16 mouse cellular contexts compared by ENCODE assay signal in genomic region chr6:87875562-87875961, GRCm38 (mm10). TPM values are rescaled to one million over a fixed set of nuclear protein-coding genes. Genes with fewer than 3 reads are reported as not detected.
DNase-seq lines count a peak whose midpoint lies in the region; ATAC-seq and TF ChIP-seq lines count a peak whose summit lies in the region.
"Had no signal": no experiment of that assay in that cellular context is flagged by ENCODE, and none has a peak within 500 bp of the region (broad histone marks: within the 10 kb centered on the region; RNA-seq: fewer than 3 reads in every experiment).

No protein-coding gene starts in this region.

- WGBS in intestine, embryonic 15.5 days = 65% methylated on average over 7 of the region's 7 CpGs
- WGBS in liver, postnatal 0 days (ENCODE audit: insufficient replicate concordance) = 58% methylated on average over 7 of the region's 7 CpGs

- peak; percentile 42 for DNase-seq in kidney, adult 9 months
- DNase-seq in kidney, postnatal 4 days = no peak
- DNase-seq in liver, postnatal 0 days = no peak
- DNase-seq in adrenal gland, postnatal 4 days (ENCODE audit: low spot score in 2 of 2) = no peak
- no peak for DNase-seq in cerebellum, adult 11 months
- DNase-seq: cerebellum, postnatal 10 days; right cerebral cortex, postnatal 14 days had no signal

- ATAC-seq in intestine, embryonic 15.5 days = peak; percentile 85
- ATAC-seq in liver, postnatal 0 days = no peak
- no peak for ATAC-seq in inflammation-experienced regulatory T-cells, adult 6 months
- ATAC-seq: hindbrain, embryonic 16.5 days; midbrain, embryonic 13.5 days had no signal

- no peak overlapping the region for H3K4me2 ChIP-seq in intestine, embryonic 15.5 days (replicated peaks)
- H3K4me2 ChIP-seq in liver, postnatal 0 days (ENCODE audit: low read depth, low read length) = no peak overlapping the region
- H3K4me2 ChIP-seq: midbrain, embryonic 13.5 days; neural tube, embryonic 12.5 days had no signal

- H3K36me3 ChIP-seq in intestine, embryonic 15.5 days = no peaks in the 10 kb centered on the region
- H3K36me3 ChIP-seq in liver, postnatal 0 days (replicated peaks; ENCODE audit: insufficient read depth, low read length) = no peaks in the 10 kb centered on the region
- H3K36me3 ChIP-seq: embryonic facial prominence, embryonic 10.5 days; forebrain, embryonic 10.5 days; hindbrain, embryonic 10.5 days; midbrain, embryonic 13.5 days; neural tube, embryonic 12.5 days had no signal

- peaks cover 11% of the 10 kb centered on the region; the same call in 1 of the 2 replicates for H3K4me1 ChIP-seq in brown adipose tissue, adult 24 weeks (ENCODE audit: control insufficient read depth, insufficient read depth, insufficient read length, low read length)
- peaks cover 3% of the 10 kb centered on the region for H3K4me1 ChIP-seq in intestine, embryonic 15.5 days (replicated peaks)
- peaks cover 31% of the 10 kb centered on the region for H3K4me1 ChIP-seq in liver, postnatal 0 days (ENCODE audit: insufficient read depth)
- H3K4me1 ChIP-seq: hindbrain, embryonic 10.5 days; midbrain, embryonic 13.5 days; neural tube, embryonic 12.5 days had no signal

- no peak overlapping the region for H3K4me3 ChIP-seq in brown adipose tissue, adult 24 weeks (ENCODE audit: insufficient read depth, low read depth, low read length)
- H3K4me3 ChIP-seq in intestine, embryonic 15.5 days (replicated peaks) = no peak overlapping the region
- no peak overlapping the region for H3K4me3 ChIP-seq in liver, postnatal 0 days (ENCODE audit: low read depth, low read length)
- H3K4me3 ChIP-seq: embryonic facial prominence, embryonic 10.5 days; forebrain, embryonic 10.5 days; hindbrain, embryonic 10.5 days; midbrain, embryonic 13.5 days; neural tube, embryonic 12.5 days had no signal

- H3K27ac ChIP-seq in brown adipose tissue, adult 24 weeks (replicated peaks; ENCODE audit: low read depth, low read length) = peak overlapping the region; percentile 93
- peak overlapping the region; percentile 57; the same call in 1 of the 2 replicates for H3K27ac ChIP-seq in intestine, embryonic 15.5 days
- H3K27ac ChIP-seq in liver, postnatal 0 days (ENCODE audit: low read depth) = peak overlapping the region; percentile 52; the same call in 1 of the 2 replicates
- H3K27ac ChIP-seq: forebrain, embryonic 10.5 days; hindbrain, embryonic 10.5 days; midbrain, embryonic 13.5 days; neural tube, embryonic 12.5 days had no signal

- no peak overlapping the region for H3K9ac ChIP-seq in intestine, embryonic 15.5 days
- H3K9ac ChIP-seq in liver, postnatal 0 days (replicated peaks) = no peak overlapping the region
- H3K9ac ChIP-seq: midbrain, embryonic 13.5 days; neural tube, embryonic 12.5 days had no signal

- no peak for TF ChIP-seq CTCF in liver, postnatal 0 days (IDR thresholded peaks at IDR 0.05; ENCODE audit: low read depth)

- no peaks in the 10 kb centered on the region for H3K27me3 ChIP-seq in intestine, embryonic 15.5 days (replicated peaks)
- H3K27me3 ChIP-seq in liver, postnatal 0 days (ENCODE audit: insufficient read depth, low read length) = no peaks in the 10 kb centered on the region
- H3K27me3 ChIP-seq: midbrain, embryonic 13.5 days; neural tube, embryonic 12.5 days had no signal

- TF ChIP-seq EP300 in liver, postnatal 0 days (IDR thresholded peaks at IDR 0.05; ENCODE audit: low read depth) = no peak

- H3K9me3 ChIP-seq in intestine, embryonic 15.5 days = no peaks in the 10 kb centered on the region
- H3K9me3 ChIP-seq in liver, postnatal 0 days (ENCODE audit: low read length) = no peaks in the 10 kb centered on the region
- H3K9me3 ChIP-seq: embryonic facial prominence, embryonic 10.5 days; forebrain, embryonic 10.5 days; hindbrain, embryonic 10.5 days; midbrain, embryonic 13.5 days; neural tube, embryonic 12.5 days had no signal

RNA-seq across cellular contexts. Expression of gene Copg1, which starts 12.1 kb away (rescaled TPM):
- polyA plus RNA-seq in brown adipose tissue, adult 24 weeks (2012; ENCODE audit: insufficient read depth, insufficient read length, missing spikeins) = 40.1 and 45.5 TPM in 2 replicates
- 154 and 161 TPM in 2 replicates for polyA plus RNA-seq in intestine, embryonic 15.5 days (2015; fragmentation: Nextera tagmentation; extraction: Ambion mirVana)
- polyA plus RNA-seq in liver, postnatal 0 days (2015; fragmentation: Nextera tagmentation; extraction: Ambion mirVana) = 30.4 and 35.3 TPM in 2 replicates
- total RNA-seq in adrenal gland, postnatal 4 days (2021) = 100 to 1,000 TPM; 132 to 136 TPM
- 100 to 1,000 TPM in 1 of 3 experiments, 10 to 100 TPM in 2; 63.1 to 108 (median 84.1) TPM for polyA plus RNA-seq in inflammation-experienced regulatory T-cells, adult 6 months (2017; shearing (Covaris generic))

RNA-seq across cellular contexts. Expression of gene Cnbp, which starts 24.7 kb away (rescaled TPM):
- 367 and 450 TPM in 2 replicates for polyA plus RNA-seq in brown adipose tissue, adult 24 weeks (2012; ENCODE audit: insufficient read depth, insufficient read length, missing spikeins)
- 991 and 1,100 TPM in 2 replicates for polyA plus RNA-seq in intestine, embryonic 15.5 days (2015; fragmentation: Nextera tagmentation; extraction: Ambion mirVana)
- polyA plus RNA-seq in liver, postnatal 0 days (2015; fragmentation: Nextera tagmentation; extraction: Ambion mirVana) = 445 and 452 TPM in 2 replicates
- total RNA-seq in adrenal gland, postnatal 4 days (2021) = 100 to 1,000 TPM; 418 to 439 TPM
- polyA plus RNA-seq in inflammation-experienced regulatory T-cells, adult 6 months (2017; shearing (Covaris generic)) = 1,000 to 10,000 TPM in 2 of 3 experiments, 100 to 1,000 TPM in 1; 888 to 1,186 (median 1,089) TPM

RNA-seq across cellular contexts. Expression of gene Isy1, which starts 37.0 kb away (rescaled TPM):
- polyA plus RNA-seq in brown adipose tissue, adult 24 weeks (2012; ENCODE audit: insufficient read depth, insufficient read length, missing spikeins) = 21.0 and 31.7 TPM in 2 replicates
- polyA plus RNA-seq in intestine, embryonic 15.5 days (2015; fragmentation: Nextera tagmentation; extraction: Ambion mirVana) = 50.7 and 58.1 TPM in 2 replicates
- 19.7 and 19.8 TPM in 2 replicates for polyA plus RNA-seq in liver, postnatal 0 days (2015; fragmentation: Nextera tagmentation; extraction: Ambion mirVana)
- total RNA-seq in adrenal gland, postnatal 4 days (2021) = 10 to 100 TPM; 37.4 to 43.2 TPM
- 100 to 1,000 TPM in 1 of 3 experiments, 10 to 100 TPM in 2; 84.1 to 102 (median 98.9) TPM for polyA plus RNA-seq in inflammation-experienced regulatory T-cells, adult 6 months (2017; shearing (Covaris generic))

RNA-seq across cellular contexts. Expression of gene Hmces, which starts 38.2 kb away (rescaled TPM):
- polyA plus RNA-seq in brown adipose tissue, adult 24 weeks (2012; ENCODE audit: insufficient read depth, insufficient read length, missing spikeins) = 7.9 and 15.3 TPM in 2 replicates
- 41.0 TPM in 2 replicates for polyA plus RNA-seq in intestine, embryonic 15.5 days (2015; fragmentation: Nextera tagmentation; extraction: Ambion mirVana)
- 12.4 and 12.5 TPM in 2 replicates for polyA plus RNA-seq in liver, postnatal 0 days (2015; fragmentation: Nextera tagmentation; extraction: Ambion mirVana)
- total RNA-seq in adrenal gland, postnatal 4 days (2021) = 10 to 100 TPM; 33.4 to 35.9 TPM
- polyA plus RNA-seq in inflammation-experienced regulatory T-cells, adult 6 months (2017; shearing (Covaris generic)) = 10 to 100 TPM; 45.1 to 53.4 (median 49.3) TPM

RNA-seq across cellular contexts. Expression of gene Gm45140, which starts 40.0 kb away (rescaled TPM):
- polyA plus RNA-seq in brown adipose tissue, adult 24 weeks (2012; ENCODE audit: insufficient read depth, insufficient read length, missing spikeins) = not detected in 2 replicates
- polyA plus RNA-seq in intestine, embryonic 15.5 days (2015; fragmentation: Nextera tagmentation; extraction: Ambion mirVana) = 3.3 and 4.1 TPM in 2 replicates
- 2.8 and 3.2 TPM in 2 replicates for polyA plus RNA-seq in liver, postnatal 0 days (2015; fragmentation: Nextera tagmentation; extraction: Ambion mirVana)
- total RNA-seq in adrenal gland, postnatal 4 days (2021) = 1 to 10 TPM; 1.7 to 3.0 TPM
- polyA plus RNA-seq in inflammation-experienced regulatory T-cells, adult 6 months (2017; shearing (Covaris generic)) = 1 to 10 TPM; 3.6 to 6.6 (median 4.6) TPM
